Mouse (Mus musculus): ENCODE results near the gene Hdac10.

Hdac10 gene

DNA sequence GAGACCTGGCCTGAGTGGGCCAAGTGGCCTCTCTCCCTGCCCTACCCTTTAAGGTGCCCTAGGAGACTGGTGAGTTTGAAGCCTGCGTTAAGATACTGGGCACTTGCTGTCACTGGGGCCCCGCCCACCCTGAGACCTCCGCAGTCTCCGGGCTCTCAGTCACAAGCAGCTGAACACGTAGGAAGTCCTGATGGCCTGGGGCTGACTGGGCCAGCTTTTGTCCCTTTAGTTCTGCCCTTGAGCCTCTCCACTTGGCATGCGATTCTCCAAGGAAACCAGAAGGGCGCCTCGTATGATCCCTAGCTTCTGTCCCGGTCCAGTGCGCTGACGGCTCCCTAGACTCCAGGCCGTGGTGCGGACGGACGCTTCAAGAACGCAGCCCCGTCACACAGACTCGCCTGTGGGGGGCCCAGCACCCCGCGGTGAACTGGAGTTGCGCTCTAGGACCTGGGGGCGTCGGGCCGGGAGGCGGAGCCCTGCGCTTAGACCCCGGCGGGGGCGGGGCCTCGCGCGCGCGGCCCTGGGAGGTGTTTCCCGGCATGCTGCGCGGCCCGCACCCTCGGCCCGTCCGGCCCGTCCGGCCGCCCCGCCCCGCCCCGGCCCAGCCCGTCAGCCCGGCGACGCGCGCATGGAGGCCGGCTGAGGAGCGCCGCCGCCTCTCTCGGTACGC is 52.9 kb downstream of the Hdac10 start:
- peak; percentile 89 for DNase-seq (ENCODE audit: extremely low spot score, low spot score)

DNA sequence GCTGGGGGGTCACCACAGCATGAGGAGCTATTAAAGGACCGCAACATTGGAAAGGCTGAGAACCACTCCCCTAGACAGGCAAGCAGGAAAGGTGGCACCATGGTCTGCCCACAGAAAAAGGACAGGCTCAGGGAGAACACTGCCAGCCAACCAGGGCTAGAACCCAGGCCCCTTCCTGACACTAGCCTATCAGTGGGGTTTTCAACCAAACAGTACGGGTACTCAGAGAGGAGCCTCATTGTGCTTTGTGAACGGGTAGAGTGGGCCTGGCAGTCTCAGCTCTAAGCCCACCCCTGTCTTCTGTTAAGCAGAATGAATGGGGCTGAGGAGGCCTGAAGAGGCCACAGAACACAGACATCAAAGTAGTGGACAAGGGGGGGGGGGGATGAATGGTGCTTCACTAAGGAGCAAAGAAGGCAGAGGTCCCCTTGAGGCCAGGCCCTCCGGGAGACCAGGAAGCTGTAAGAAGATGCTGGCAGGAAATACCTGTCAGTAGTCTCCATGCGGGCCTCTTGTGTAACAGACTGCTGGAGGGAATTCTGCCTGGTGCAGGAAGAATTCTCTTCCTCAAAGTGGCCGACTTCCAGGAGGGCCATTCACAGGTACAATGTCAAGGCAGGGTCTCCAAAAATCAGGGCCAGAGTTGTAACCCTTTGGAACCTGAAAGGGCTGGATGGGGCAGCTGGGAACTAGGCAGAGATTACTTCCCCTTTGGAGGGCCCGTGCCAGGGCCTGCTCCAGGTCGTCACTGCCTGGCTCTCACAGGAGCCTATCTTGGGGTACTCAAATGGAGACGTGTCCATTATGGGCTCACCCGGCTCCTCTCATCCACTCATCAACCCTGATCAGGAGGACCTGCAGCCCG is 53.7 kb downstream of the Hdac10 start, which contains the start of gene Trabd:
Gene Trabd (plus strand): TSS at position 512 of the 865 bp plus-strand sequence.
- DNase-seq (ENCODE audit: extremely low spot score, low spot score), result no peak

DNA sequence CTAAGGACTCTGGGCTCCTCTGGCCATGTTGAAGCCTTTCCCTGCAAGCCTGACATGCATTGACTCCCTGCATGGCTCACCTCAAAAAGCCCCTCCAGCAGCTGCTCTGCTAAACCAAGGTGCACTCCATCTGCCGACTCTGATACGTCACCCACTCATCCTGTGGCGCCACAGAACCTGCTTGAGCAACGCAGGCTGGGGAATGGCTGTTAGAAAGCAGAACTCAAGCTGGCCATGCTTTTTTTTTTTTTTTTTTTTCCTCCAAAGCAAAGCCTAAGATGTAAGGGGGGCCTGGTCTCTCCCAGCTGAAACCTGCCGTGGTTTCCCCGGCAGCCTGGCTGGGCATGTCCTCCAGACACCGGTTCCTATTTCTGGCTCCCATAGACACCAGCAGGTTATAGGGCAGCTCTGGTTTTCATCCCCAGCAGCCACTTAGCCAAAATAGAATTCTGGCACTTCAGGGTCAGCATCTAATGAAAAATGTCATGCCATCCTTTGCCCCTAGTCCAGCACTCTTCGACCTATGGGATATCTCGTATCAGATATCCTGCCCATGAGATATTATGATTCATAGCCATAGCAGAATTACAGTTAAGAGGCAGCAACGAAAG is 54.4 kb downstream of the Hdac10 start:
- no peak for DNase-seq (ENCODE audit: extremely low spot score, low spot score)
